Mouse (Mus musculus): ENCODE results near the gene Hoxd12.

The Hoxd12 gene

GRCm38 (mm10) chr2:74710929-74711543 lies 36.2 kb downstream of the Hoxd12 start:
- DNase-seq, result no peak

GRCm38 (mm10) chr2:74711721-74712621 lies 37.2 kb downstream of the Hoxd12 start, which contains the start of the genes Hoxd3 and Hoxd4:
TSS of gene Hoxd3 (plus strand) at chr2:74711927.
TSS of gene Hoxd4 (plus strand) at chr2:74711929.
- peak; percentile 95 for DNase-seq

GRCm38 (mm10) chr2:74713239-74714150 lies 38.7 kb downstream of the Hoxd12 start:
- DNase-seq, result no peak

GRCm38 (mm10) chr2:74714156-74714789 lies 39.5 kb downstream of the Hoxd12 start:
- DNase-seq, result no peak

GRCm38 (mm10) chr2:74714881-74715280 lies 40.1 kb downstream of the Hoxd12 start:
- DNase-seq, result no peak

GRCm38 (mm10) chr2:74715504-74716241 lies 40.9 kb downstream of the Hoxd12 start:
- DNase-seq, result peak; percentile 97

- DNase-seq, result no peak
Observed at GRCm38 (mm10) chr2:74720384-74720783, 45.6 kb downstream of the Hoxd12 start.

- no peak for DNase-seq
Observed at GRCm38 (mm10) chr2:74720955-74721491, 46.2 kb downstream of the Hoxd12 start.

- DNase-seq, result no peak
Observed at GRCm38 (mm10) chr2:74721882-74722281, 47.1 kb downstream of the Hoxd12 start.

- no peak for DNase-seq
Observed at GRCm38 (mm10) chr2:74722949-74723348, 48.1 kb downstream of the Hoxd12 start.

GRCm38 (mm10) chr2:74724244-74725015 lies 49.6 kb downstream of the Hoxd12 start:
- DNase-seq, result peak; percentile 69

- peak; percentile 71 for DNase-seq
Observed at GRCm38 (mm10) chr2:74725171-74725570, 50.4 kb downstream of the Hoxd12 start.

- peak; percentile 83 for DNase-seq
Observed at GRCm38 (mm10) chr2:74726551-74726950, 51.7 kb downstream of the Hoxd12 start, which contains the start of gene Gm28230. TSS of gene Gm28230 (plus strand) at chr2:74726728.

GRCm38 (mm10) chr2:74726973-74727639 lies 52.3 kb downstream of the Hoxd12 start:
- DNase-seq, result no peak
